Mouse (Mus musculus): ENCODE results near the gene Slc39a8.

DNA sequence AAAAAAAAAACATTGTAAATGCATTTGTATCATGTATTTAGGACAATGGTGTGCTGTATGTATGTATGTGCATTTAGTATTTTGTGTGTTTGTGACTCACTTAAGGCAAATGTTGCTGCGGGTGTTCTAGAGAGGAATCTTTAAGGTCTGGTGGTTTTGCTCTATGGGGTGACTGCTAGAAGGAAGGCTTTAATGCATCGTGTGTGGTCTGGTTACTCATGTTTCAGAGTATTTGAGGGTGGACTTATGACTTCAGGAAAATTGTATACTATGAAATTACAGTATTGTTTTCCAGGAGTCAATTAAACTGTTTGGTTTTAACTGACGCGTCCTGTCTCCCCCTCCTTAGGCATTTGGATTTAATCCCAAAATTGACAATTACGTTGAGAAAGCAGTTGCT is 32.1 kb downstream of the Slc39a8 start:
- TF ChIP-seq CTCF (IDR thresholded peaks at IDR 0.05; ENCODE audit: borderline replicate concordance, insufficient read depth, low read length) = no peak
- TF ChIP-seq POLR2A (IDR thresholded peaks at IDR 0.05; ENCODE audit: low read depth, low read length) = no peak
